Mouse (Mus musculus) MEL (cell line): Measurements from ENCODE around the gene Creb3l1. TPM values are rescaled to one million over a fixed set of nuclear protein-coding genes. Genes with fewer than 3 reads are reported as not detected.

Experiments used
- DNase-seq: peaks from one replicate; pipeline ENCODE4 v3.0.0; 2011; ENCODE audit warnings: low read depth, low spot score
- H3K27ac ChIP-seq: 2 replicates; pipeline ENCODE4 v1.5.1; 2012; ENCODE audit warnings: low read depth, mild to moderate bottlenecking, control low read depth, low read length, moderate library complexity; ENCODE audit not compliant: control insufficient read depth
- H3K27me3 ChIP-seq, 2 experiments: fragments of 150-350 bp in 1 of 2; sonication (generic) in 1 of 2; 2 replicates each; pipeline ENCODE4 v1.6.1; 2012; ENCODE audit warnings: low read length in 2 of 2, mild to moderate bottlenecking in 2 of 2, improper control_type of control experiment in 1 of 2, moderate library complexity in 1 of 2; ENCODE audit not compliant: insufficient read depth in 2 of 2, control insufficient read depth in 1 of 2
- H3K36me3 ChIP-seq, 2 experiments: 2 replicates each; pipeline ENCODE4 v1.6.1; 2012 to 2014; ENCODE audit warnings: low read length in 2 of 2, improper control_type of control experiment in 1 of 2, inconsistent platforms in 1 of 2, mild to moderate bottlenecking in 1 of 2; ENCODE audit not compliant: insufficient read depth in 2 of 2, control insufficient read depth in 1 of 2
- H3K4me1 ChIP-seq, 2 experiments: fragments of 150-350 bp in 1 of 2; sonication (generic) in 1 of 2; 2 replicates each; pipeline ENCODE4 v1.6.1; 2012; ENCODE audit warnings: low read length in 2 of 2, improper control_type of control experiment in 1 of 2, mild to moderate bottlenecking in 1 of 2; ENCODE audit not compliant: insufficient read depth in 2 of 2, control insufficient read depth in 1 of 2
- H3K4me3 ChIP-seq, 2 experiments: fragments of 150-350 bp in 1 of 2; sonication (generic) in 1 of 2; 2 replicates each; pipeline ENCODE4 v1.5.1; 2012; ENCODE audit warnings: low read depth in 2 of 2, low read length in 2 of 2, mild to moderate bottlenecking in 2 of 2, moderate library complexity in 2 of 2, control low read depth in 1 of 2, improper control_type of control experiment in 1 of 2; ENCODE audit not compliant: control insufficient read depth in 1 of 2, insufficient read depth in 1 of 2
- H3K79me2 ChIP-seq: 2 replicates; pipeline ENCODE4 v1.6.1; 2012; ENCODE audit warnings: mild to moderate bottlenecking, low read length, moderate library complexity; ENCODE audit not compliant: control insufficient read depth, poor library complexity, insufficient read depth
- H3K9ac ChIP-seq: 2 replicates; pipeline ENCODE4 v1.6.1; 2012; ENCODE audit warnings: low read depth, mild to moderate bottlenecking, control low read depth, low read length, moderate library complexity; ENCODE audit not compliant: control insufficient read depth, poor library complexity, severe bottlenecking
- H3K9me3 ChIP-seq: fragments of 150-350 bp; sonication (generic); replicated peaks from 2 replicates; pipeline ENCODE4 v1.6.1; 2012; ENCODE audit warnings: mild to moderate bottlenecking, low read length, improper control_type of control experiment, moderate library complexity; ENCODE audit not compliant: insufficient read depth
- BHLHE40 ChIP-seq: IDR thresholded peaks from 2 replicates; pipeline ENCODE4 v1.6.1; 2012; ENCODE audit warnings: low read depth, mild to moderate bottlenecking, inconsistent platforms, low read length, improper control_type of control experiment, borderline replicate concordance
- CHD1 ChIP-seq: IDR thresholded peaks from 2 replicates; pipeline ENCODE4 v1.6.1; 2012; ENCODE audit warnings: low read depth, mild to moderate bottlenecking, inconsistent platforms, low read length, improper control_type of control experiment
- CHD2 ChIP-seq: IDR thresholded peaks from 2 replicates; pipeline ENCODE4 v1.6.1; 2011; ENCODE audit warnings: low read length, improper control_type of control experiment
- CTCF ChIP-seq, 3 experiments: IDR thresholded peaks in 2 of 3; conservative IDR thresholded peaks in 1 of 3; 2 replicates each; pipeline ENCODE4 v1.5.1; 2011 to 2012; ENCODE audit warnings: low read length in 3 of 3, low read depth in 2 of 3, mild to moderate bottlenecking in 2 of 3, improper control_type of control experiment in 1 of 3, inconsistent platforms in 1 of 3, mixed read lengths in 1 of 3, moderate library complexity in 1 of 3; ENCODE audit not compliant: control insufficient read depth in 1 of 3, insufficient read depth in 1 of 3, poor library complexity in 1 of 3, severe bottlenecking in 1 of 3
- ELF1 ChIP-seq: IDR thresholded peaks from 2 replicates; pipeline ENCODE4 v1.6.1; 2014; ENCODE audit warnings: low read depth, mild to moderate bottlenecking, inconsistent platforms, low read length, improper control_type of control experiment, moderate library complexity
- ETS1 ChIP-seq: IDR thresholded peaks from 2 replicates; pipeline ENCODE4 v1.6.1; 2012; ENCODE audit warnings: low read depth, mild to moderate bottlenecking, inconsistent platforms, low read length, improper control_type of control experiment, moderate library complexity
- GABPA ChIP-seq: IDR thresholded peaks from 2 replicates; pipeline ENCODE4 v1.6.1; 2012; ENCODE audit warnings: low read depth, mild to moderate bottlenecking, inconsistent platforms, low read length, improper control_type of control experiment, moderate library complexity
- GATA1 ChIP-seq: IDR thresholded peaks from 2 replicates; pipeline ENCODE4 v1.6.1; 2011; ENCODE audit warnings: low read depth, low read length, improper control_type of control experiment
- JUND ChIP-seq: IDR thresholded peaks from 2 replicates; pipeline ENCODE4 v1.6.1; 2011; ENCODE audit warnings: low read depth, mild to moderate bottlenecking, improper control_type of control experiment, low read length
- MAFK ChIP-seq: IDR thresholded peaks from 2 replicates; pipeline ENCODE4 v1.6.1; 2011; ENCODE audit warnings: low read depth, mild to moderate bottlenecking, low read length, improper control_type of control experiment, borderline replicate concordance
- MAX ChIP-seq: IDR thresholded peaks from 2 replicates; pipeline ENCODE4 v1.6.1; 2011; ENCODE audit warnings: low read length, improper control_type of control experiment
- MEF2A ChIP-seq: IDR thresholded peaks from 2 replicates; pipeline ENCODE4 v1.6.1; 2014; ENCODE audit warnings: low read depth, mild to moderate bottlenecking, inconsistent platforms, low read length, improper control_type of control experiment; ENCODE audit not compliant: poor library complexity, insufficient replicate concordance, severe bottlenecking; ENCODE audit errors: extremely low read depth
- MYB ChIP-seq: IDR thresholded peaks from 2 replicates; pipeline ENCODE4 v1.6.1; 2011; ENCODE audit warnings: mild to moderate bottlenecking, low read depth, low read length, improper control_type of control experiment
- MYC ChIP-seq: IDR thresholded peaks from 2 replicates; pipeline ENCODE4 v1.6.1; 2011; ENCODE audit warnings: low read depth, mild to moderate bottlenecking, low read length, improper control_type of control experiment, moderate library complexity
- NELFE ChIP-seq: IDR thresholded peaks from 2 replicates; pipeline ENCODE4 v1.6.1; 2011; ENCODE audit warnings: low read depth, low read length, improper control_type of control experiment
- NRF1 ChIP-seq: IDR thresholded peaks from 2 replicates; pipeline ENCODE4 v1.6.1; 2014; ENCODE audit warnings: low read depth, mild to moderate bottlenecking, inconsistent platforms, low read length, improper control_type of control experiment, moderate library complexity; ENCODE audit not compliant: poor library complexity, insufficient read depth, severe bottlenecking
- POLR2A ChIP-seq, 2 experiments: IDR thresholded peaks; 2 replicates each; pipeline ENCODE4 v1.6.1; 2011 to 2012; ENCODE audit warnings: low read length in 2 of 2, mild to moderate bottlenecking in 2 of 2, control low read depth in 1 of 2, improper control_type of control experiment in 1 of 2, low read depth in 1 of 2, moderate library complexity in 1 of 2; ENCODE audit not compliant: control insufficient read depth in 1 of 2, insufficient read depth in 1 of 2, poor library complexity in 1 of 2
- POLR2AphosphoS2 ChIP-seq: IDR thresholded peaks from 2 replicates; pipeline ENCODE4 v1.6.1; 2011; ENCODE audit warnings: low read length, improper control_type of control experiment
- POLR2AphosphoS5 ChIP-seq: IDR thresholded peaks from 2 replicates; pipeline ENCODE4 v1.6.1; 2012; ENCODE audit warnings: low read depth, borderline replicate concordance, mild to moderate bottlenecking, inconsistent platforms, low read length, moderate library complexity, mixed read lengths
- RAD21 ChIP-seq: IDR thresholded peaks from 2 replicates; pipeline ENCODE4 v1.6.1; 2011; ENCODE audit warnings: mild to moderate bottlenecking, low read depth, low read length, improper control_type of control experiment
- RCOR1 ChIP-seq: IDR thresholded peaks from 2 replicates; pipeline ENCODE4 v1.6.1; 2012; ENCODE audit warnings: low read depth, mild to moderate bottlenecking, inconsistent platforms, low read length, improper control_type of control experiment
- TAL1 ChIP-seq: IDR thresholded peaks from 2 replicates; pipeline ENCODE4 v1.6.1; 2012; ENCODE audit warnings: mild to moderate bottlenecking, inconsistent platforms, low read length, moderate library complexity, mixed read lengths
- TCF12 ChIP-seq: IDR thresholded peaks from 2 replicates; pipeline ENCODE4 v1.6.1; 2014; ENCODE audit warnings: low read depth, mild to moderate bottlenecking, inconsistent platforms, low read length, improper control_type of control experiment, moderate library complexity
- USF1 ChIP-seq: IDR thresholded peaks from 2 replicates; pipeline ENCODE4 v1.6.1; 2014; ENCODE audit warnings: low read depth, mild to moderate bottlenecking, inconsistent platforms, low read length, improper control_type of control experiment, moderate library complexity
- USF2 ChIP-seq, 2 experiments: IDR thresholded peaks; 2 replicates each; pipeline ENCODE4 v1.6.1; 2011 to 2012; ENCODE audit warnings: improper control_type of control experiment in 2 of 2, low read length in 2 of 2, borderline replicate concordance in 1 of 2, inconsistent platforms in 1 of 2, low read depth in 1 of 2, mild to moderate bottlenecking in 1 of 2; ENCODE audit not compliant: insufficient read depth in 1 of 2
- ZKSCAN1 ChIP-seq: IDR thresholded peaks from 2 replicates; pipeline ENCODE4 v1.6.1; 2012; ENCODE audit warnings: low read depth, mild to moderate bottlenecking, inconsistent platforms, low read length, improper control_type of control experiment, moderate library complexity
- ZMIZ1 ChIP-seq: IDR thresholded peaks from 2 replicates; pipeline ENCODE4 v1.6.1; 2012; ENCODE audit warnings: low read depth, mild to moderate bottlenecking, inconsistent platforms, low read length, improper control_type of control experiment, moderate library complexity
- polyA plus RNA-seq, 2 experiments: library from polyadenylated mRNA; stranded (reverse) in 1 of 2; unstranded in 1 of 2; fragments of >175 nt in 1 of 2; fragments of >200 nt in 1 of 2; gene quantifications; 2 replicates each; pipeline versions ENCODE4 v1.2.1 to v1.2.4; 2012; ENCODE audit warnings: low replicate concordance in 2 of 2, low read depth in 1 of 2; ENCODE audit not compliant: insufficient read length in 2 of 2, insufficient read depth in 1 of 2, missing spikeins in 1 of 2
- total RNA-seq: library from RNA; depleted of rRNA; stranded (reverse); fragments of 300-350 nt; gene quantifications from 2 replicates; pipeline ENCODE4 v1.2.3, GENCODE M21; 2012

The Creb3l1 gene
- total and polyA plus RNA-seq, 3 experiments, result 0.12 to 9.1 TPM; not detected in 1

DNA sequence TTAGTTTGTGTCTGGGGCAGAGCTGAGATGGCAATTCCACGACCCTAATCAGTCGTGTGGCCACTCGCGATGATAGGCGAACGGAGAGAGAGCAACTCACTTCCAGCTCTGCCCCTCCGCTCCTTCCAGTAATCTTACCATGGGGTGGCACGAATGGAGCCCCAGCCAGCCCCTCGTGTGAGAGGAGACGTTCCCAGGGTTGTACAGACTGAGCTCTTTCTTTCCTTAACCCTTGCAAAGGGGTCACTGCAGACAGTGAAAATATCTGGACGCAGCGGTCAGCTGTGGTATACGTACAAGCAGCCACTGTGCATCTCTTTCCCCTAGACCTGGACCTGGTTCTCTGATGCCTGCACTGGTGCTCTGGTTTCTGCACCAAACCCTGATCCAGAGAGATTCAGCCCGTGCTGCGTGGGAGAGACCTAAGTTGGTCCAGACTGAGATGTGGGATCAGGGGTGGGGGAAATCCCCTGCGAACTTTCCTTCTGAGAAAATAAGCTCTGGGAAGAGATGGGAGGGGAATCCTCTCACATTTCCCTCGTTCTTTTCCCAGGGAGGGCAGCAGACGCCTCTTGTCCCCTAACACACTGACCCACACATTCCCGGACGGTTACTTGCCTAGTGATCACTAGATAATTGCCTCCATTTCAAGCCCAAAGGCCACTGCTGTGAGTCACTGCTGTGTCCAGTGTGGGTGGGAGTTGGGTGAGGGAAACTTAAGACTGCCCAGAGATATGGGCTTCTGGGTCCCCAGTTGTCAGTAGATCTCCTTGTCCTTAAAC lies 15.5 kb downstream of the Creb3l1 start:
- peak overlapping the region; percentile 60 for H3K9ac ChIP-seq
- peak overlapping the region; percentile 57 to 61 for H3K4me3 ChIP-seq
- H3K36me3 ChIP-seq, result peaks cover 0 to 6% of the 10 kb centered on the region in 2 experiments; a peak in 2 of 4 replicates
- DNase-seq, result peak; percentile 9
- no peaks in the 10 kb centered on the region for H3K9me3 ChIP-seq
- H3K27ac ChIP-seq, result peak overlapping the region; percentile 32; the same call in 1 of the 2 replicates
- H3K27me3 ChIP-seq, result no peaks in the 10 kb centered on the region; a peak in 1 of 4 replicates
- peaks cover 0 to 10% of the 10 kb centered on the region in 2 experiments; a peak in 3 of 4 replicates for H3K4me1 ChIP-seq
- H3K79me2 ChIP-seq, result no peaks in the 10 kb centered on the region
- TF ChIP-seq NRF1 (no peak), BHLHE40 (no peak), MEF2A (no peak), CHD1 (no peak)

DNA sequence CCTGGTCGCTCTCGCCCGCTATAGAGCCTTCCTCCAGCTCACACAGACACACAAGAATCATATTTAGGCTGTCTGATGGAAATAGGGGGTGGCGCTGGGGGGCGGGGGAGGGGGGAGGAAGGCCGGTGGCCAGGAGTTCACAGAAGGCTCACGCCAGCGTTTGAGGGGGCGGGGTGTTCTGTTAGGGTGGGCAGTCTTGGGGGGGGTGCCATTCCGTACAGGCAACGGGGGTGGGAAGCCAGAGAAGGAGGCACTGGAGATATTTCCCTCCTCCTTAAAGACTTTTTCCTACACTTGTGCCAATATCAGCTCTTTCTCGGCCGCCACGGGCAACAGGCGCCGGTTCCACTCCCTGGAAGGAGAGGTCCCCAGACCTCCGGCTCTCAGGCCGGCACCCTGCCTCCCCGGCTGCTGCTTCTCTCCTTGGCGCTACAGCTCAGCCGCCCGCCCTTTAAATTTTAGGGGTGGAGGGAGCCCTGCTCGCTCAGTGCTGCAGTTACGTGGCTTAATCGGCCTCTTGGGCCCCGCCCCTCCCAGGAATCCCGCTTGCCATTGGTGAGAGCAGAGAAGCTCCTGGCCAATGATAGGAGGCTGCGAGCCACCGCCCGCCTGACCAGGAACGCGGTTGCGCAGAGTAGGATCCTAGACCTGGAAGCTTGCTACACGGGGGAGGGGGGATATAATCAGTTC lies 16.2 kb downstream of the Creb3l1 start:
- Histone ChIP-seq H3K4me3 (peak overlapping the region; percentile 61 to 83), H3K36me3 (peaks cover 0 to 6% of the 10 kb centered on the region in 2 experiments; a peak in 2 of 4 replicates), H3K4me1 (peaks cover 0 to 10% of the 10 kb centered on the region in 2 experiments; a peak in 3 of 4 replicates), H3K9me3 (no peaks in the 10 kb centered on the region), H3K79me2 (no peaks in the 10 kb centered on the region), H3K9ac (peak overlapping the region; percentile 62), H3K27me3 (no peaks in the 10 kb centered on the region; a peak in 1 of 4 replicates), H3K27ac (peak overlapping the region; percentile 85)
- DNase-seq, result peak; percentile 98
- TF ChIP-seq RCOR1, result no peak
- TF ChIP-seq USF2 (IDR thresholded peaks at IDR 0.05; ENCODE audit: borderline replicate concordance in 1 of 2, insufficient read depth in 1 of 2, low read depth in 1 of 2, low read length in 2 of 2), result no peak
- TF ChIP-seq MEF2A, result no peak
- peak; percentile 80 for TF ChIP-seq NRF1
- no peak for TF ChIP-seq CTCF (IDR thresholded peaks at IDR 0.05 in 2 of 3, conservative IDR thresholded peaks at IDR 0.05 in 1 of 3; ENCODE audit: control insufficient read depth in 1 of 3, insufficient read depth in 1 of 3, low read depth in 2 of 3, low read length in 3 of 3, poor library complexity in 1 of 3, severe bottlenecking in 1 of 3)
- peak; percentile 36; the same call in 1 of the 2 replicates for TF ChIP-seq USF1
- TF ChIP-seq POLR2AphosphoS2, result peak; percentile 69; the same call in 1 of the 2 replicates
- no peak for TF ChIP-seq GATA1
- TF ChIP-seq ZKSCAN1, result no peak
- no peak for TF ChIP-seq JUND
- no peak for TF ChIP-seq MYC
- peak; percentile 73; the same call in 1 of the 2 replicates for TF ChIP-seq NELFE
- TF ChIP-seq ZMIZ1, result 0 out of 2 replicates have a peak, but pooled peaks have one; percentile 67
- no peak for TF ChIP-seq RAD21
- TF ChIP-seq MYB, result no peak
- 0 out of 2 replicates have a peak, but pooled peaks have one; percentile 40 for TF ChIP-seq CHD2
- 0 out of 2 replicates have a peak, but pooled peaks have one; percentile 12 for TF ChIP-seq MAX
- TF ChIP-seq TAL1, result no peak
- TF ChIP-seq ELF1, result peak; percentile 56; the same call in 1 of the 2 replicates
- no peak for TF ChIP-seq MAFK
- no peak for TF ChIP-seq GABPA
- no peak for TF ChIP-seq POLR2AphosphoS5
- peak; percentile 24 for TF ChIP-seq ETS1
- peak in 1 of 2 experiments; percentile 87; a peak in 2 of 4 replicates for TF ChIP-seq POLR2A (IDR thresholded peaks at IDR 0.05; ENCODE audit: control insufficient read depth in 1 of 2, insufficient read depth in 1 of 2, low read depth in 1 of 2, low read length in 2 of 2, poor library complexity in 1 of 2)
- peak; percentile 28; the same call in 1 of the 2 replicates for TF ChIP-seq TCF12
